Mouse (Mus musculus) forebrain, embryonic 16.5 days (tissue): ENCODE data around the gene Herc2. TPM values are rescaled to one million over a fixed set of nuclear protein-coding genes. Genes with fewer than 3 reads are reported as not detected.

Source experiments
- ATAC-seq: fragments of 200-750 bp; cut with Nextera tagmentation; 2 replicates; pipeline ENCODE4 v1.8.0; 2017; ENCODE audit warnings: mild to moderate bottlenecking, moderate library complexity
- H3K27ac ChIP-seq: fragments of 300-500 bp; sonication (generic); 2 replicates; pipeline ENCODE4 v1.5.1; 2014; ENCODE audit warnings: low read length, control low read depth
- H3K27me3 ChIP-seq: fragments of 300-500 bp; sonication (generic); replicated peaks from 2 replicates; pipeline ENCODE4 v1.6.1; 2014; ENCODE audit warnings: low read length; ENCODE audit not compliant: control insufficient read depth, insufficient read depth
- H3K36me3 ChIP-seq: fragments of 300-500 bp; sonication (generic); 2 replicates; pipeline ENCODE4 v1.6.1; 2014; ENCODE audit not compliant: control insufficient read depth, insufficient read depth
- H3K4me1 ChIP-seq: fragments of 300-500 bp; sonication (generic); replicated peaks from 2 replicates; pipeline ENCODE4 v1.6.1; 2014; ENCODE audit warnings: low read length; ENCODE audit not compliant: control insufficient read depth, insufficient read depth
- H3K4me2 ChIP-seq: fragments of 300-500 bp; sonication (generic); 2 replicates; pipeline ENCODE4 v1.6.1; 2014; ENCODE audit warnings: mild to moderate bottlenecking, low read length, control low read depth
- H3K4me3 ChIP-seq: fragments of 300-500 bp; sonication (generic); replicated peaks from 2 replicates; pipeline ENCODE4 v1.5.1; 2014; ENCODE audit warnings: mild to moderate bottlenecking, low read length, control low read depth
- H3K9ac ChIP-seq: fragments of 300-500 bp; sonication (generic); replicated peaks from 2 replicates; pipeline ENCODE4 v1.6.1; 2014; ENCODE audit warnings: low read depth, low read length, control low read depth
- H3K9me3 ChIP-seq: fragments of 300-500 bp; sonication (generic); 2 replicates; pipeline ENCODE4 v1.6.1; 2016; ENCODE audit warnings: low read length; ENCODE audit not compliant: control insufficient read depth
- WGBS: fragments of 180-500 bp; shearing (Covaris S2); extraction: QIAGEN DNeasy Blood & Tissue Kit; methylation state at CpG from one replicate; pipeline ENCODE4 v1.1.7; 2014; 5-methylcytosine and 5-hydroxymethylcytosine counted together
- polyA plus RNA-seq: library from polyadenylated mRNA; unstranded; fragments of >200 nt; fragmentation: Nextera tagmentation; extraction: Ambion mirVana; gene quantifications from 2 replicates; pipeline ENCODE4 v1.2.1, GENCODE M21; 2015

Gene Herc2
- polyA plus RNA-seq, 1 experiment from 2014 or later: 56.2 TPM

- H3K4me1 ChIP-seq: no peaks in the 10 kb centered on the region
- 94% methylated on average over 3 of the region's 3 CpGs for WGBS
Observed at GRCm38 (mm10) chr7:56202843-56203242, 152.8 kb downstream of the Herc2 start.

GRCm38 (mm10) chr7:56203286-56203685, 153.3 kb downstream of the Herc2 start:
- peaks cover 43% of the 10 kb centered on the region for H3K36me3 ChIP-seq
- H3K27ac ChIP-seq: no peak overlapping the region
- H3K9me3 ChIP-seq: no peaks in the 10 kb centered on the region
- no peak overlapping the region for H3K4me2 ChIP-seq
- no peaks in the 10 kb centered on the region for H3K4me1 ChIP-seq
- H3K27me3 ChIP-seq: no peaks in the 10 kb centered on the region
- no peak for ATAC-seq
- WGBS: 100% methylated on average over 2 of the region's 2 CpGs
- H3K4me3 ChIP-seq: no peak overlapping the region
- H3K9ac ChIP-seq: no peak overlapping the region

More at GRCm38 (mm10) chr7:56202843-56203242, 152.8 kb downstream of the Herc2 start:
- ATAC-seq: no peak
- Histone ChIP-seq H3K27me3 (no peaks in the 10 kb centered on the region), H3K9me3 (no peaks in the 10 kb centered on the region), H3K36me3 (peaks cover 47% of the 10 kb centered on the region), H3K4me2 (no peak overlapping the region), H3K27ac (no peak overlapping the region), H3K4me3 (no peak overlapping the region), H3K9ac (no peak overlapping the region)

GRCm38 (mm10) chr7:56204877-56205276, 154.9 kb downstream of the Herc2 start:
- H3K4me3 ChIP-seq: no peak overlapping the region

GRCm38 (mm10) chr7:56220811-56221210, 170.8 kb downstream of the Herc2 start:
- H3K9me3 ChIP-seq: no peaks in the 10 kb centered on the region
- no peak overlapping the region for H3K4me2 ChIP-seq
- no peaks in the 10 kb centered on the region for H3K4me1 ChIP-seq
- 90% methylated on average over 6 of the region's 6 CpGs for WGBS
- no peak overlapping the region for H3K27ac ChIP-seq
- no peak overlapping the region for H3K9ac ChIP-seq
- no peak for ATAC-seq
- peaks cover 49% of the 10 kb centered on the region for H3K36me3 ChIP-seq
- no peaks in the 10 kb centered on the region for H3K27me3 ChIP-seq
- H3K4me3 ChIP-seq: no peak overlapping the region

More at GRCm38 (mm10) chr7:56204877-56205276, 154.9 kb downstream of the Herc2 start:
- Histone ChIP-seq H3K4me1 (no peaks in the 10 kb centered on the region), H3K9me3 (no peaks in the 10 kb centered on the region), H3K36me3 (peaks cover 42% of the 10 kb centered on the region), H3K9ac (no peak overlapping the region), H3K27ac (no peak overlapping the region), H3K27me3 (no peaks in the 10 kb centered on the region), H3K4me2 (no peak overlapping the region)
- WGBS: 36% methylated on average over 3 of the region's 3 CpGs
- no peak for ATAC-seq

DNA sequence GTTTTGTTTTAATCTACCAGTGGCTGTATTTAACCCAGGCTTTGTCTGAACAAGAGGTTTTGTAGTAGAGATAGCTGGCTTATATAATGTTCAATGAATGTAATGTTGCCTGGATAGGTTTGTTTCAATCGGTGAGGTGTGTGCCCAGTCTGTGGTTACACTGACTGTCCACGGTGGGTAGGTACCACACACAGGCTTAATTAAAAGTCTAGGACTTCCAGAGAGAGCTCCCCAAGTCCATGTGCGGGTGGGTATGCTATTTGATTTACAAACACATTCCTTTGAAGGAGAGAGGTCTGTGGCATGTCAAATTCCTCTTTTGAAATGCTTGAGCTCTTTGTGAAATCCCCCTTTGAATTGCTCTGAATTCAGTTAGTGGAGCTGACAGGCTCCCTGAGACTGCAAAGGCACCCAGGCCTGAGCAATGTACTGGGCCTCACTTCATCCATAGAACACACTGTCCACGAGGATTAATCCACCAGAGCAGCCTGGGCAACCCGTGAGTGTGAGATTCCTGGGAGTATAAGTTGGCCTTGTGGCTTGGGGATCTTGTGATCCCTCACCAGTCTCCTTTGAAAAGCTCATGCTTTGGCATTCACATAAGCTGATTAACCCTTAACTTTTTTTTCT, 185.9 kb downstream of the Herc2 start:
- Histone ChIP-seq H3K36me3 (peaks cover 16% of the 10 kb centered on the region; the same call in 1 of the 2 replicates), H3K4me2 (no peak overlapping the region), H3K9me3 (no peaks in the 10 kb centered on the region), H3K4me3 (no peak overlapping the region), H3K4me1 (no peaks in the 10 kb centered on the region), H3K27ac (no peak overlapping the region), H3K9ac (no peak overlapping the region), H3K27me3 (no peaks in the 10 kb centered on the region)
- 0 out of 2 replicates have a peak, but pooled peaks have one; percentile 24 for ATAC-seq
- 22% methylated on average over 5 of the region's 5 CpGs for WGBS

- H3K4me3 ChIP-seq: no peak overlapping the region
- no peak for ATAC-seq
- H3K9me3 ChIP-seq: no peaks in the 10 kb centered on the region
- H3K36me3 ChIP-seq: peaks cover 13% of the 10 kb centered on the region; the same call in 1 of the 2 replicates
- H3K9ac ChIP-seq: no peak overlapping the region
- H3K27me3 ChIP-seq: no peaks in the 10 kb centered on the region
- H3K27ac ChIP-seq: no peak overlapping the region
- H3K4me2 ChIP-seq: no peak overlapping the region
- H3K4me1 ChIP-seq: no peaks in the 10 kb centered on the region
- 72% methylated on average over 3 of the region's 3 CpGs for WGBS
Observed at GRCm38 (mm10) chr7:56236617-56237016, 186.6 kb downstream of the Herc2 start.

DNA sequence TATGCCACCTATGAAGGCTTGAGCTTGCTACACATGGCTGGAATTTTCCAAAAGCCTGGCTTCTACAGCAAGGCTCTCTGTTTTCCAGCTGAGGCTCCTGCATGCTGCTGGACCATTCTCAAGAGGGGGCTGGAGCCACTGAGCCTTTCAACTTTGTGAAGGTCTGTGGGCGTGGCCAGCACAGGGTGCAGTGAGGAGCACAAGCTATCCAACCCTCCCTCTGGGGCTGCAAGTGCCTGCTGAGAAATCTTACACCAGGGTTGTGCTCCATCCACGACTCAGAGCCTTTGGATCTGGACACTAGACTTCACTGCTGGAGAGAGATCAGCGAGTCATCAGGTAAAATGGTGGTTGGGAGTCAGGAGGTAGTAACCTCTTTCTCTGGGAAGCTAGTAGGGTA, 189.5 kb downstream of the Herc2 start, which contains the start of gene Oca2:
Gene Oca2 (plus strand): TSS at position 218 of the 400 bp plus-strand sequence.
- Histone ChIP-seq H3K4me2 (no peak within 1 kb of the TSS), H3K27ac (no peak within 1 kb of the TSS), H3K4me3 (no peak within 1 kb of the TSS), H3K27me3 (no peaks in the 10 kb centered on the region), H3K36me3 (no peaks in the 10 kb centered on the region), H3K4me1 (no peaks in the 10 kb centered on the region), H3K9me3 (no peaks in the 10 kb centered on the region), H3K9ac (no peak within 1 kb of the TSS)
- 37% methylated on average over 3 of the region's 3 CpGs for WGBS
- no peak for ATAC-seq

DNA sequence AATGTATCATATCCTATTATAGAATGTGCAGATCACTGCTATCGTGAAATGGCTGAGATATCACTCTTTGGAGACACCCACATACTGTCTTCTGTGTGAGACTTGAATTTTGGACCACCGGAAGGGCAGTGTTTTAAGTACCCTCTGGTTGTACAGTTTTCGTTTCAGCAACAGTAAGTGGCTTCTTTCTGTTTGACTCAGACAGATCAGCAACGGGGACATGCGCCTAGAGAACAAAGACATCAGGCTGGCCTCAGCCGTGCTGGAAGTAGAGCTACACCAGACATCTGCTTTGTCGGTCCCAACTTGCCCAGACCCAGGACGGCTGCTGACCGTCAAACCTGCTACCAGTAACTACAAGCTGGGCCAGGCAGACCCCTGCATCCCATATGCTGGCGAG, 204.6 kb downstream of the Herc2 start:
- no peak for ATAC-seq
- Histone ChIP-seq H3K27me3 (no peaks in the 10 kb centered on the region), H3K9ac (no peak overlapping the region), H3K27ac (no peak overlapping the region), H3K9me3 (no peaks in the 10 kb centered on the region), H3K4me3 (no peak overlapping the region), H3K4me2 (no peak overlapping the region), H3K36me3 (no peaks in the 10 kb centered on the region), H3K4me1 (no peaks in the 10 kb centered on the region)
- WGBS: 87% methylated on average over 10 of the region's 10 CpGs

GRCm38 (mm10) chr7:56257875-56258441, 208.0 kb downstream of the Herc2 start:
- Histone ChIP-seq H3K27me3 (no peaks in the 10 kb centered on the region), H3K9me3 (no peaks in the 10 kb centered on the region), H3K4me3 (no peak overlapping the region), H3K36me3 (no peaks in the 10 kb centered on the region), H3K4me1 (no peaks in the 10 kb centered on the region), H3K27ac (peak overlapping the region; percentile 39), H3K4me2 (no peak overlapping the region), H3K9ac (no peak overlapping the region)
- peak; percentile 92 for ATAC-seq
- WGBS: 57% methylated on average over 3 of the region's 3 CpGs
